Mouse (Mus musculus) cerebellum, adult 2 months (tissue): ENCODE results near the gene Ephb2. TPM values are rescaled to one million over a fixed set of nuclear protein-coding genes. Genes with fewer than 3 reads are reported as not detected.

Source experiments
- DNase-seq, 2 experiments: peaks; one replicate each; pipeline ENCODE4 v3.0.0; 2021
- H3K27ac ChIP-seq: fragments of 200-500 bp; 2 replicates; pipeline ENCODE4 v1.5.1; 2012; ENCODE audit warnings: low read length, control low read depth, inconsistent platforms; ENCODE audit not compliant: insufficient read depth
- H3K27me3 ChIP-seq: fragments of 200-500 bp; 2 replicates; pipeline ENCODE4 v1.6.1; 2012; ENCODE audit warnings: inconsistent platforms, mild to moderate bottlenecking, low read length, moderate library complexity; ENCODE audit not compliant: control insufficient read depth, insufficient read depth
- H3K4me1 ChIP-seq: fragments of 200-500 bp; 2 replicates; pipeline ENCODE4 v1.6.1; 2011; ENCODE audit warnings: low read length; ENCODE audit not compliant: control insufficient read depth, insufficient read depth
- H3K4me3 ChIP-seq: fragments of 200-500 bp; replicated peaks from 2 replicates; pipeline ENCODE3; 2011; ENCODE audit warnings: mild to moderate bottlenecking, low read depth, low read length, control low read depth; ENCODE audit not compliant: insufficient read depth
- CTCF ChIP-seq: fragments of 200-500 bp; IDR thresholded peaks from 2 replicates; pipeline ENCODE4 v1.5.1; 2011; ENCODE audit warnings: low read depth, mild to moderate bottlenecking, control low read depth, low read length, moderate library complexity, borderline replicate concordance; ENCODE audit not compliant: insufficient read depth
- POLR2A ChIP-seq: fragments of 200-500 bp; IDR thresholded peaks from 2 replicates; pipeline ENCODE4 v1.6.1; 2011; ENCODE audit warnings: low read length, control low read depth, borderline replicate concordance; ENCODE audit not compliant: insufficient read depth
- WGBS: fragments of 180-500 bp; shearing (Covaris S2); methylation state at CpG from one replicate; pipeline ENCODE4 v1.1.7; 2018; 5-methylcytosine and 5-hydroxymethylcytosine counted together
- polyA plus RNA-seq: library from polyadenylated mRNA; depleted of rRNA; stranded (reverse); fragments of >200 nt; gene quantifications from 2 replicates; pipeline ENCODE4 v1.2.3, GENCODE M21; 2012

Gene Ephb2
- polyA plus RNA-seq, 1 experiment, result 29.1 TPM

GRCm38 (mm10) chr4:136698404-136699083, 137.2 kb downstream of the Ephb2 start:
- no peak overlapping the region for H3K4me3 ChIP-seq
- H3K27ac ChIP-seq, result no peak overlapping the region
- TF ChIP-seq POLR2A, result no peak
- no peak for TF ChIP-seq CTCF
- 26% methylated on average over 11 of the region's 11 CpGs for WGBS
- H3K4me1 ChIP-seq, result peaks cover 65% of the 10 kb centered on the region
- no peaks in the 10 kb centered on the region for H3K27me3 ChIP-seq
- DNase-seq, result peak; percentile 88 to 89

GRCm38 (mm10) chr4:136697325-136697724, 138.5 kb downstream of the Ephb2 start:
- H3K27me3 ChIP-seq, result no peaks in the 10 kb centered on the region
- 80% methylated on average over 6 of the region's 6 CpGs for WGBS
- peaks cover 53% of the 10 kb centered on the region for H3K4me1 ChIP-seq
- no peak for TF ChIP-seq CTCF
- DNase-seq, result peak in 1 of 2 experiments; percentile 42
- H3K4me3 ChIP-seq, result no peak overlapping the region
- no peak overlapping the region for H3K27ac ChIP-seq

GRCm38 (mm10) chr4:136696381-136696925, 139.3 kb downstream of the Ephb2 start:
- no peak overlapping the region for H3K4me3 ChIP-seq
- TF ChIP-seq CTCF, result peak; percentile 98
- no peak for TF ChIP-seq POLR2A
- no peaks in the 10 kb centered on the region for H3K27me3 ChIP-seq
- 28% methylated on average over 5 of the region's 5 CpGs for WGBS
- no peak overlapping the region for H3K27ac ChIP-seq
- peak; percentile 65 to 73 for DNase-seq
- H3K4me1 ChIP-seq, result peaks cover 44% of the 10 kb centered on the region

GRCm38 (mm10) chr4:136695696-136696095, 140.1 kb downstream of the Ephb2 start:
- Histone ChIP-seq H3K4me3 (no peak overlapping the region), H3K27ac (no peak overlapping the region), H3K4me1 (peaks cover 36% of the 10 kb centered on the region), H3K27me3 (no peaks in the 10 kb centered on the region)
- DNase-seq, result no peak
- WGBS, result 94% methylated on average over 9 of the region's 9 CpGs
- no peak for TF ChIP-seq CTCF
- no peak for TF ChIP-seq POLR2A

DNA sequence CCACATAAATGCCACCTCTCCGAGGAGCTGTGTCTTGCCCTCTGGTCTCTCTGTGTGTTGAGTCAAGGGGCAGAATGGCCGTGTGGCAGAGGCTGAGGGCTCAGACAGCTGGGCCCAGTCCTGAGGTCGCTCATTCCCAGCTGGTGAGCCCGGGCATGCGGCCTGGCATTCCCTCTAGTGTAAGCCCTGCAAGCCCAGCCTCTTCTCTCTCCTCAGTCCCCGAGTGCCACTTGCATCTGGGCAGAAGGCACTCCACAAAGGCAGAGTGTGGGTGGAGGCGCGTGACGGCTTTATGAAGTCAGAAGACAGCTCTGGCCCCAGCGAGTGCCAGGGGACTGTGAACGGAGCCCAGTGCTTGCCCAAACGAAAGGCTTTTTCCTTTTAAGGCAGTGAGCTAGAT, 145.8 kb downstream of the Ephb2 start:
- TF ChIP-seq POLR2A (no peak), CTCF (no peak)
- no peak for DNase-seq
- H3K27ac ChIP-seq, result no peak overlapping the region
- no peaks in the 10 kb centered on the region; the same call in 1 of the 2 replicates for H3K4me1 ChIP-seq
- H3K27me3 ChIP-seq, result no peaks in the 10 kb centered on the region
- no peak overlapping the region for H3K4me3 ChIP-seq
- WGBS, result 54% methylated on average over 12 of the region's 12 CpGs

GRCm38 (mm10) chr4:136688113-136688512, 147.7 kb downstream of the Ephb2 start:
- Histone ChIP-seq H3K27ac (no peak overlapping the region), H3K27me3 (no peaks in the 10 kb centered on the region), H3K4me1 (no peaks in the 10 kb centered on the region; the same call in 1 of the 2 replicates), H3K4me3 (no peak overlapping the region)
- TF ChIP-seq POLR2A, result no peak
- no peak for DNase-seq
- WGBS, result 61% methylated on average over 4 of the region's 4 CpGs

DNA sequence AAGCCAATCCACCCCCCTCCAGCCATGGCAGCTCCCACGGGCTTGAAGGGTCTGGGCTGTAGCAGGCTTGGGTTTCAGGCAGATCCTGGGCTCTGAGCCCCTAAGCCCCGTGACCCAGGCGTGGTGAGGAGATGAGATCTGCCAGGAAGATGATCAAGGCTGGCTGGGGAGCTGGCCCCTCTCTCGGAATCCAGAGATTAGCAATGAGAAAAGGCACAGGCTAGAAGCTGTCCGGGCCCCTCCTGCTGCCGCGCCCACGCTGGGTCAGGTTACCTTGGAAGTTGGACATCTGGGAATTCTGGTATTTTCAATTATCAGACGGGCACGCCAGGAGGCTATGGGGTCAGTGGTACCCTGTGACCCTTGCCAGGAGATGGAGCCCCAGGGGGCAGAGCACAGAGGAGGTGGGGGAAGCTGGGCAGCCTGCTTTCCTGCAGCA, 150.3 kb downstream of the Ephb2 start:
- 73% methylated on average over 10 of the region's 10 CpGs for WGBS
- no peaks in the 10 kb centered on the region; the same call in 1 of the 2 replicates for H3K4me1 ChIP-seq
- no peak overlapping the region for H3K27ac ChIP-seq
- H3K27me3 ChIP-seq, result no peaks in the 10 kb centered on the region
- no peak for DNase-seq
- TF ChIP-seq CTCF (no peak), POLR2A (no peak)
- no peak overlapping the region for H3K4me3 ChIP-seq

GRCm38 (mm10) chr4:136684485-136684884, 151.3 kb downstream of the Ephb2 start:
- Histone ChIP-seq H3K27ac (no peak overlapping the region), H3K27me3 (no peaks in the 10 kb centered on the region), H3K4me3 (no peak overlapping the region), H3K4me1 (no peaks in the 10 kb centered on the region; the same call in 1 of the 2 replicates)
- WGBS, result 63% methylated on average over 6 of the region's 6 CpGs
- no peak for DNase-seq
- no peak for TF ChIP-seq POLR2A
- TF ChIP-seq CTCF, result no peak
